Mouse (Mus musculus) T-helper 1 cell (primary cell): ENCODE results near the gene Adgrl2.

Source experiments
- in situ Hi-C: fragments of 300-600 bp; cut with MboI, MseI; formaldehyde crosslinking; loops from one replicate; pipeline ENCODE4 v1.15.1; 2025; ENCODE audit warnings: high pct_unique_total_duplicates

Adgrl2 gene

DNA sequence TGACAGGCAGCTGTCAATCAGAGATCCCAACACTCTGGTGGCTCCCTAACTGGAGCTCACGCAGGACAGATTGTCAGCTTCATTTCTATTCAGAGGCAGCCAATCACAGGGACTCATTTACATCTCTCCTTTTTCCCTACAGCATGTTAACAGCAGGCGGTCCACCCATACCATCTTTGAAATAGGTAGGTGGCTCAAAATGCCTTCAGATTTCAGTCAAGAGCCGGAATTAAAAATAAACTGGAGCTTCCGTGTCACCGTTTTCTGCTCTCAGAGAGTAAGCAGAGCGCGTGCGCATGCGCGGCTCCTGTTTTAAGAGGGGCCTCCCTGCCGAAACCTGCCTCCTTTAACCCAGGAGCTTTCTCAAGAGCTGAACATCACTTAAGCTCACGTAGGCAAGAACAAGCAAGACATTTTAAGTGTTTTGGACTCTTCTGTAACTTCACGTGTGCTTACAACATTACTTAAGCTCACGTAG lies 67.7 kb downstream of the Adgrl2 start:
- in situ Hi-C loops: no loop called here

DNA sequence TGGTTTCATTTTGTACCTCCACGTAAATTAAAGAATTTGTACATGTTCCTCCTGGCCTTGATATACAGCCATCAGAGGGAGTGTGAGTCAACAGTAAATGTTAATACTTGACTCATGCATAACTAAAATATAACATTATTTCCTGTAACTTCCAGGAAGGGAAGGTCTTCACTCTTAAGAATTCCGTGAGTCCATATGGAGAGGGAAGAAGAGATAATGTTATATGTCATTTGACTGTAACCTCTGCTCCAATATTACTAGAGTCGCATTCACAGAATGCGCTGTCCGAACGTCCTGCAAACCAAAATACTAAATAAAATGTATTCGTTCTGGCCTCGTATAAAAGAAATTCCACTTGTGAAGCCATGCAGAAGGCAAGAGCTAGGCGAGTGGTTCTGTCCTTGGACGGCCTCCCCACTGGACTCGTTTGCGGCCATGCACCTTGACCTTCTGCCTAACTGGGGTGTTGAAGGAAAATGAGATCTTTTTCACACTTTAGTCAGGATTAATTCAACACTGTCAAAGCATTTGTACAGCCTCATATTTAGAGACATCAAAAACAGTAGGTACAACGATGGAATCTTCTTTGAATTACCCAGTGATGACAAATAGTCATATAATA lies 68.3 kb downstream of the Adgrl2 start:
- in situ Hi-C loops: no loop called here

DNA sequence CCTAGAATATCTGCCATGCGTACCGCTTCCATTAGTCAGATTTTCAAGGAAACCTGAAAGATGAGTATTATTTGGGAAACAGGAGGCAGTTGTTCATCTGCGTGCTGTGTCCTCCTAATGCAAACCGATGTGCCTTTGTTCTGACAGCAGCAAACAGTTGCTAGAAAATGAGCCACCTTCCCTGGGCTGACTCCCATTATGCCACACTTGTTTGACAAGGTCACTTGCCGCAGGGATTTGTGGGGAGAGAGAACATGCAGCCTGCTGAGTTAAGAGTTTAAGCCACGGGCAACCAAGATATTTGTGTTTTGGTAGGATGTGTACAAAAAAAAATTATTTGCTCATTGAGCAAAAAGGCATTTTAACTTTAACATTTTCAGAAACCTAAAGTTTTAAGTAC lies 69.5 kb downstream of the Adgrl2 start:
- in situ Hi-C loops: no loop called here

DNA sequence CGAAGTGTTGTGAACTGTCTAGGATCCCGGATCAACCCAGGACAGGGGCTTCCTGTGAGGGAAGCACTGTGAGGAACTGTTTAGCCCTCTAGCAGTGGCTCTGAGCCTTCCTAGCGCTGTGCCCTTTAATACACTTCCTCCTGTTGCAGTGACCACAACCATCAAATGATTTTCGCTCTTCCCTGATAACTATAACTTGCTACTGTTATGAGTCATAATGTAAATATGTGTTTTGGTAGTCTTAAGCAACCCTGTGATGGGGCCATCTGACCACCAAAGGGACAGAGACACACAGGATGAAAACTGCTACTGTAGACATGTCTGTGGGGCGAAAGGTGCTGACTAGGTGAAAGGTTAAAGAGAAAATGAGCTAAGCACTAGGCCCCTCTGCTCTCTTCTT lies 71.9 kb downstream of the Adgrl2 start:
- in situ Hi-C loops: no loop called here

DNA sequence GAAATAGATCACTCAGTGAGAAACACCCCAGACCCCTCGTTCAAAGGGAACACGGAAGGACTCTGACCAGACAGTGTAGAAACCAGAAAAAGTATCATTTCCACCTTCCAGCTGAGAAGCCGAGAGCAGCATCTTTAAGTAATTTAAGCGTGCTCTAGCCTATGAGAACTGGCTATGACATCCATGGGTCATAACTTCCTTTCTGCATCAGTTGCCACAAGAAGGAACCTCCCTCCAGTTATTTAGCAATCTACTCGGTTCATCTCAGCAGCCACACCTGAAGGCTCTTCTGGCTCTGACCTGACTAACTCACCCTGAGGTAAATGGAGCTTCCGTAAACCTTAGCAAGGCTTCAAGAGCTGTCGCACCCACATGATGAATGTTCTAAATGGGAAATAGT lies 72.5 kb downstream of the Adgrl2 start:
- in situ Hi-C loops: no loop called here

DNA sequence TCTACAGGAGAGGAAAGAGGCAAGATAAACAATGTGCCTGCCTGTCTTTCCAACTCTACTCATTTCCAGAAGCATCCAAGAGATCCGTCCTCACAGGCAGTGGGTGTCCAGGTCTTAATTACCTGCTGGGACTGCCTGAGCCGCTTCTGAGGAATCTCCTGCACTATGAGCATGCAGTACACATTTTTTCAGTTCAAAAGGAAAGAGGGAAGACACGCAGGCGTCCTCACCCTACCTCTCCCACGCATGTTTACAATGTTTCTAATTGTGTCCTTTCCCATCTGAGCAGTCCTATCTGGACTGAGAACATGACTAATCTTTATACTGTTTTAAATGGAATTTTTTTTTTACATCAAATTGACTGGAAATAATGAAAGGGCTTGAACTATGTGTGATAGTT lies 74.1 kb downstream of the Adgrl2 start:
- in situ Hi-C loops: no loop called here

DNA sequence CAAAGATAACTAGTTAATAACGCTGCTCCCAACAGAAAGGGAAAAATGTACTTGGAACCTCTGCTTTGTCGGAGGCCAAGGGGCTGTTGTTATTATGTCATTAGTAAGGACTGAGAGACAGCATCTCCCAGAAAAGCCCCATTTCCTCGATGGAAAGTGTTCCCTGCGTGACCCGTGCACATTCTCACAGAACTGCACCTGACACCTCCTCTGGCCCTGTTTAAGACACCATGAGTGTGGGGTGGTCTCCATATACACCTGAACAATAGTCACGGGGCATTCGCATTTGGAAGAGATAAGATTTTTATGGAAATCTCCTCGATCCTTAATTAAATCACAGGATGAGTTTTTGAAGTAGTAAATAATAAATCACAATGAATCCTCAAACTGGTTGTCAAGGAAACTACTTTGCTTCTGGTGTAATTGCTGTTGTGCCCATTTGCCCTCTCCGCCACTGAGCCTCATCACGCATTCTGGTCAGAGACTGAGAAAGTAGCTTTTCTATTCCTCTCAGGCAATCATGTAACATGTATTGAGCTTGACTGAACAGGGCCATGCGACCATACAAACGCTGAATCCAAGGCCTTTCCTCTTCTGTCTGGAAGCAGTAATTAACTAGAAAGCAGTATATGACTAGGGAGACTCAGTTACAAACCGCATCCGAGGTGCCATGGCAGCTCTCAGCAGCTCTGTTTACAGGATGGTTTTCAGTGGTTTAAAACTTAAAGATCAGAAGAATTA lies 77.2 kb downstream of the Adgrl2 start:
- in situ Hi-C loops: no loop called here

DNA sequence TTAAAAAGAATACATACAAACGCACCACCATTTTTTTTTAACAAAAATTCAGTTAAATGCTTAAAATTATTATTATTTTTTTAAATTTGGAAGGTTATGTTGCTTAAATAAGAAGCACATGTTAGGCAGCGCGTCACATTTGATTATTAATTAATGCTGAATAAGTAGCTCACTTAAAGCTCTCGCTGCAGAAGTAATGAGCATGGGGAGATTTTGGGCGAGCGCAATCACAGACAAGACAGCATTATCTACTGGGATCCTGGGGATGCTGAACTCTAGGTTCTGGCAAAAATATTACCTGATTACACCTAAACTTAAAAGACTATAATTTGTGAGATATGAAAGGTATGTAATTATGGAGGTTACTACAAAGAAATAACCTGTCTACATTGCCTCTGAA lies 77.8 kb downstream of the Adgrl2 start:
- in situ Hi-C loops: no loop called here

DNA sequence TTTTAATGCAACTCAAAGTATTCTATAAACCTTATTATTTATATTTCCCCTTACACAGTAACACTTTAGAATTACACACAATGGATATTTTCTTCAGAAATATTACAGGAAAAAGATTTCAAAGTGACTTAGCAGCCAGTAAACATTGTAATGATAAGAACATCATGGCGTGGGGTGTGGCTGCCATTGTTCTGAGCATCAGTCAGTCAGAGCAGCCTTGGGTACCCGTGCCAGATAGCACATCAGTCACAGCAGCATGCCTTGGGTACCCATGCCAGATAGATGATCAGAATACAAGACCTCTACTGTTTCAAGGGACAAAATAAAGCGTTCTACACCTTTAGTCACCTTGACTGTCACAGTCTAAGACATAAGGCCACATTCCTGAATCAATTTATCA lies 82.5 kb downstream of the Adgrl2 start:
- in situ Hi-C loops: no loop called here

DNA sequence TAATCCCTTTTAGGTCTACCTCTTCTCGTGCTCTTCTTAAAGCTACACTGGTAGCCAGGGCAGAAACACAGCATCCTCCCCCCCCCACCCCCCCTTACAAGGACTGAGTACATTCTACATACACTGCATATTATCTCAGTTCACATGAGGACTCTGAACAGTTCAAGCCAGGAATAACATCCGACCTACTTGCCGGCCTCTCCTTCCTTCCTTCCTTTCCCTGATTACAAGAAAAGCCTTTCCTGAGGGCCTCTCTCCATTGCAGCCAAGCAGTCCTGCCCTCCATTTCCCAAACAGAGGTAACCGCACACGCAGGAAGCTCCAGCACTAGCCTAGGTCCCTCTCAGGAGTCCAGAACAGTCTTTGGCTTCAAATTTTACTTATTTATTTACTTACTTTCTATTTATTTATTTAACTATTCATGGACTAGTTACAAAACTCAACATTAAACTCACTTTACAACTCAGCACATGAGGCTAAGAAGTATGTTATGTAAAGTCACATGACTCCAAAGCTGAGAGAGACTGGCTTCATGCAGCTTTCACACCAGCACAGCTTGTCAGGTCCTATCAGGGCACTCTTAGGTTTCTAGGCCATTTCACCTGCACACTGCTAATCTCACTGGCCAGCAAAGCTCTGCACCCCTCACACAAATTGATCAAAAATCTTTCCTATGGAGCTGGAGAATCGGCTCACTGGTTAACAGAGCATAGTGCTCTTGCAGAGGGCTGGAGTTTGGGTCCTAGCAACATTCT lies 83.2 kb downstream of the Adgrl2 start:
- in situ Hi-C loops: no loop called here

DNA sequence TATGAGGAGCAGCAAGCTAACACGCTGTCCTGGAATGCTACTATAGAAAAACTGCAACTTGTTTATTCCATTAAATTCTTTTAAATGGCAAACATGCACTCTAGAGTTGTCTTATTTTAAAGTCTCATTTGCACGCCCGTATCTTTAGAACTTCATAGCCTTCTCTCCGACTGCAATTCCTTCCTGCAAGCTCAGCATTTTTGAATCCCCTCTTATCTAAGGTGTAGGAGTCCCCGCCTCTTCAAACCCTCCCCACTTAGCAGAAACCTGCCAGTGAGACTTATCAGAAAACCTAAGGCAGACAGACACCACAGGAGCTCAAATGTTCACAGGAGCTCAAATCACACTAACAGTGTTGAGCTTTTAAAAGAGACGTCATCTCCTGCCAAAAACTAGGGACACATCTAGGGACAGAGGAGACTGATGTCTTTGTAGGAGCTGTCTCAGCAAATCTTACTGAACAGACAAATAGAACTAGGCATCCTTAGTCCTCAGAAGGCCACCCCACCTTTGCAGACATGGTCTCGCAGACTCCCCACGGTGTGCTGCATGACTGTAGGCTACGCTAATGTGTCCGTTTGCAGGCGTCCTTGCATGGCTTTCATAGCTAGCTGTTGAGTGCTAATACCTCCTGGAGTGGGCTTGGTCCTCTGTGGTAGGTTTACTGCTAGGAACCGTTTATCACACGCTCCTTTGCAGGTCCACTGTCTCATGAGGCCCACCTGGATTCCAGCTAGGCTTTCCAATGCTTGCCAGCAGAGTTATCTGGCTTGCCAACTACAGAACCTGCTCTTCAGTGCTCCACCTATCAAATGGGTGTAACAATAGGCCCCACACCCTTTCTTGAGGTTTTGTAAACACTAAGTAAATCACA lies 84.2 kb downstream of the Adgrl2 start:
- in situ Hi-C loops: no loop called here

DNA sequence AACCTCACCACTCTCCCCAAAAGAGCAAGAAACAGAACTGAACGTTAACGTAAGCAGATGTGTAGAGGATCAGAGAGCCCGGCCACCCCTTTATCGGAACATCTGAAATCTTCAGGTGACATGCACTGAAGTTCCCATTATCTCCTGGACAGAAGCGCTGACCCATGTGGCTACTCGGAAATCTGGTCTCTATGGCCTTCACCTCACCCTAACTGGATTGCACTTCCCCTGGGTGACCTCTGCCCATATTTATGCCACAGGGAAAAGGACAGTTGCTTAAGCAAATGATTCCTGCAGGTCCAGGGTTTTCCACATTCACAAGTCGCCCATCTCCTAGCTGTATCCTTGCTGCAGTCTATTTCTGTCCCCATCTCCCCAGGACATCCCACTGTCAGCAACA lies 84.9 kb downstream of the Adgrl2 start:
- in situ Hi-C loops: no loop called here

DNA sequence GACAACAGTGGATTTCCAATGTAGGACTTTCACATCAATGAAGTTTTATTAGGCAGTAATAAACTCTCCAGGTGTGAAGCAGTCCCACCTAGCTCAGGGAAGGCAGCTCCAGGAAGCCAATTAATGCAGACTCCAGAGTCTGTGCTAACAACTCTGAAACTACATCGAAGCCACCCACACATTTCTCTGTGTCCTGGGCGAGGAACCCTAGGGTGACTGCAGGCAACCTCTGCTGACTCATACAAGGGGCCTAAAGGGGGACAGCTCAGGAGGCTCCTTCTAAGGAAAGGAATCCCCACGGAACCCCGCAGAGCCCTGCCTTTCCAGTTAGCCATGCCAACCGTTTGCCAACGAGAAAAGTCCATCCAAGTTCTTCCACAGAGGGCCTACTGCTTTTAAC lies 90.5 kb downstream of the Adgrl2 start:
- in situ Hi-C loops: no loop called here

DNA sequence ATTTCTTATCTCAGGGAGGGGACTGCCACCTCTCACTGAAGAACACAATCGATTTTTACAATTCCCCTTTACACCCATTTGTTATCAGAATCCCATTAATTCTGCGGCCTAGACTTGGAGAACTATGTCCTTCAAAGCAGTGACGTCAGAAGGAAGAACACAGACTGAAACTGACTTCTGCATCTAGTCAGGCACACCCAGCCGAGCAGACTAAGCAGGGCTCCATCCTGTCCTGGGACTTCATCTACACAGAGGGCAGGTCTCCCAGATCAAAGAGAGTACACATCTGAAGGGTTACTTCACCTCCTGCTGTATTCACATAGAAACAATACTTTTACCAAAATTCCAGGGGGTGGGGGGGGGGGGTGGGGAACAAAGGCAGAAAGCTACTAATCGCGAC lies 90.9 kb downstream of the Adgrl2 start:
- in situ Hi-C loops: no loop called here

DNA sequence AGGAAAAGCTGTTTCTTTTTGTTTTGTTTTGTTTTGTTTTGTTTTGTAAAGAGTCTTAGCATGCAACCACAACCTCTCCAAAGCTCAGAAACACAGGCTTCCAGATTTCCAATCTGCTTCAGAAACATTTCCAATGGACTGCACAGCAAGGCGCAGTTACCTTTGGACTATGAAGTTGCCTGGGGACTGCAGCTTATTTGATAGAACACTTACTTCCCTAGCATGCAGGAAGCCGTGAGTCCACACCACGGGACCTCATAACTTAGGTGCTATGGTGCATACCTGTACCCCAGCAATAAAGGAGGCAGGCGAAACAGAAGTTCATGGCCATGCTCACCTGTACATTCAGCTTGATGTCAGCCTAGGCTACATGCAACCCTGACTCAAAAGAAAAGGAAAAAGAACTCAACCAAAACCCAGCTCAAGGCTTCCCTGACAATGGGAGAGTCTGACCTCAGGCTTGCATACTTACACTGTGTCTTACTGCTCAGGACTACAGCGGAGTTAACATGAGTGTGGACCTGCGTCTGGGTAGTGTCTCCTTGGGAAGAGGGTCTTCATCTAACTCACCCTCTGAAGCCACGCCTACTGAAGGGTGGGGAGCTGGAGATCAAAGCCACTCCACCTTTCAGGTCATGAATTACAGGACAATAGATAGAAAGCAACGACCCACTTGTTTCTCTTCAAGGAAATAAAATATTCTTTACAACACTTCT lies 91.7 kb downstream of the Adgrl2 start:
- in situ Hi-C loops: no loop called here

DNA sequence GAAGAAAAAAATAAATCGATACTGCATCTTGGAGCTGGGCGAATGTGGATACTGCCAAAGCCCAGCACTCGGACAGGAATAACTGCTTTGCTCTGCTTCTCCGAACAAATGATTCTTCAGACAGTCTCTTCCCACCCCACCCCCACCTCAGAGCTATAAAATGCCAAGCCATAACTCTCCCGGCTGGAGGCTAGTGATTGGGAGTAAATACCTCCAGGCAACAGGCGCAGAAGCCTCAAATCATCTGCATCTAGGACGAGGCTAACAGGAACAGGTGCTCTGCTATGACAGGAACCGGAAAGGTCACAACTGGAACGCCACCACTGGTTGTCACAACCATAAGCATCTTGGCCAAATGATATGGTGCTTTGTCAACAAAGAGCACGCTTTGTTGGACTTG lies 94.1 kb downstream of the Adgrl2 start:
- in situ Hi-C loops: no loop called here

DNA sequence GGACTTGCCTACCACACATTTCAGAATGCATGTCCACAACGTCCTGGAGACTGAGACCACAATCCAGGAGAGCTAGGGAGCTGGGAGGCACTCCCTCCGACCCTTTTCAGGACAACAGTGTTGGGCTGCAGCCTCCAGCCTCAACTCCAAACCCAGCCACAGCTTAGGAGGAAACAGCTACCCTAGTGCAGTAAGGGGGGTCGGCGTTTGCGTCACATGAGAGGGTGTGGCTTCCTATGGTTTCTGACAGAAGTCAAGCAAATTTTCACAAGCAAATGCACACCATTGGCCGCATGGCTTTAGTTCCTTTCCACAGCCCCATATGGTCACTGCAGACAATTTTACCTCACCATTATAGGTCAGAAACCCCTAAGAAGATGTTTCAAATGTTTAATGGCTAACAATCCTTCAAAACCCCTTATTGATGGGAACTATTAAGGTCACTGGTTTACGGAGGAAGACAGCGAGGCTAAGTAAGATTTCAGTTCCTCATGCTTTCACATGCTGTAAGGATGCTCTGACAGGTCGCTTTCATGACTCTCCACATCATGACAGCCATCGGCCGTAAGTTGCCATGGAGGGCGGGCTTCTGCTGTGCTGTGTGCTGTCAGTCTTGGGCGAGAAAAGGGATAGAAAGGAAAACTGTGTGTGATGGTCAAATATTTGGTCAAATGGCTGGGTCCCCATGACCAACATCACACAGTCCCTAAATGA lies 94.8 kb downstream of the Adgrl2 start:
- in situ Hi-C loops: no loop called here

DNA sequence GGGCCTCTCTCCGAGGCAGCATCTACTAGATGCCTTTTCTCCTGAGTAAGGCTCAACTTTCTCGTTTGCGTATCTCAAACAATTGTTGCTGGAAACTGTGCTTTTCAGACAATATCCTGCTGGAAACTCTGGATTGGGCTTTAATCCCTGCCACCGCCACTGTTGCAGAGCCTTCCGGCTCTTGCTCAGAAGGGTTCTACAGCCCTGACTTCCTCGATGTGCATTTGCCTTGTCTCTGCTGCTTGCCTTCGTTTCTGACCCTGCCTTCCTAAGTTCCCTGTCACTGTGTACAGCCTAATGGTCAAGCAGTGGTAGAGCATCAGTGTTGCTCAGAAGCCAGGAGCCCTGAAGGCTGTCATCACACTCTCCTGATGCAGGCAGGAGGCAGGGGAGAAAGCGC lies 95.5 kb downstream of the Adgrl2 start:
- in situ Hi-C loops: no loop called here

DNA sequence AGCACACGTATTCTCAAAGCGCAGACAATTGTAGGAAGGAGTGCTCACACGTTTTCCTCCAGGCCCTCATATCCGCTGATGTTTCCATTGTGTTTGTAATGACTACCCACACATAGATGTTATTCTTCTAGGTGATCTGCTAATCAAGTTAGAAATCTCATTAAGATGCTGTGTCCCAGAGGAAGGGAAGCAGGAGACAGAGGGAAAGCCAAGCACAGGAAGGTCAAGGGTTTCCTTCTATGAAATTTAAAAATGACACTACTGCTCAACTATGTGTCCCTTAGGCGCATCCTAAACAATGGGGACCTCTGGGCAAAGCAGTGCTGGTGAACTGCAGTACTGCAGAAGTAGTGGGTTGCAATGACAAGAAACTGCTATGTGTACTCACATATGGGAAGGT lies 102.5 kb downstream of the Adgrl2 start:
- in situ Hi-C loops: no loop called here

DNA sequence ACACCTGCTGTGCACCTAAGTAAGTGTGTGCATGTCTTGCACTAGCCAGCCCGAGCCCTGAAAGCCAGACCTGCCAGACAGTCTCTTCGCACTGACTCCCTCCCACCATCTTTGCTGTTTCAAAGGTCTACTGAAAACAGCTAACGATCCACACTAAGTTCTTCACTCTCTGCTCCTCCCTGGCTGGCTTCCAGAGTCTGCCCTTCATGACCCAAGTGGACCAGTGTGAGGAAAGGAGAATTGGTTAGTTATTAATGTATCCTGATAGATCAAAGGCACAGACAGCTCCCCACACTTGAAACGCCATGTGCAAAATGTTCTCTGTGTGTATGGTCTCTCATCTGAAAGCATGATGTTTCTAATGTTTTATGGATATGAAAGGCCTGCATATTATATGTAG lies 103.4 kb downstream of the Adgrl2 start:
- in situ Hi-C loops: no loop called here
